Mouse (Mus musculus) hindbrain, postnatal 0 days (tissue): ENCODE measurements at regions not wholly inside any gene's neighbourhood (a gene's known extent, or its start where the extent isn't known, plus 50 kb on each side); places are given as distances from the start of the nearest gene placed in this dataset.

Experiments
- ATAC-seq: fragments of 200-750 bp; cut with Nextera tagmentation; 2 replicates; pipeline ENCODE4 v1.8.0; 2017; ENCODE audit warnings: mild to moderate bottlenecking, moderate TSS enrichment, moderate library complexity
- DNase-seq: peaks from one replicate; pipeline ENCODE4 v3.0.0-alpha.2; 2015; ENCODE audit warnings: low spot score
- H3K27ac ChIP-seq: fragments of 300-500 bp; sonication (generic); 2 replicates; pipeline ENCODE4 v1.5.1; 2014; ENCODE audit warnings: mild to moderate bottlenecking
- H3K27me3 ChIP-seq: fragments of 300-500 bp; sonication (generic); 2 replicates; pipeline ENCODE4 v1.6.1; 2014; ENCODE audit warnings: low read length, mixed read lengths; ENCODE audit not compliant: insufficient read depth
- H3K36me3 ChIP-seq: fragments of 300-500 bp; sonication (generic); 2 replicates; pipeline ENCODE4 v1.6.1; 2014; ENCODE audit warnings: low read length, mixed read lengths; ENCODE audit not compliant: insufficient read depth
- H3K4me1 ChIP-seq: fragments of 300-500 bp; sonication (generic); 2 replicates; pipeline ENCODE4 v1.6.1; 2014; ENCODE audit warnings: antibody characterized with exemption, low read length, mixed read lengths; ENCODE audit not compliant: insufficient read depth
- H3K4me2 ChIP-seq: fragments of 300-500 bp; sonication (generic); 2 replicates; pipeline ENCODE4 v1.6.1; 2014; ENCODE audit warnings: low read depth, mild to moderate bottlenecking, low read length, moderate library complexity, mixed read lengths
- H3K4me3 ChIP-seq: fragments of 300-500 bp; sonication (generic); 2 replicates; pipeline ENCODE4 v1.5.1; 2014; ENCODE audit warnings: low read length
- H3K9ac ChIP-seq: fragments of 300-500 bp; sonication (generic); replicated peaks from 2 replicates; pipeline ENCODE4 v1.6.1; 2014; ENCODE audit warnings: mild to moderate bottlenecking, low read length, moderate library complexity, mixed read lengths
- H3K9me3 ChIP-seq: fragments of 300-500 bp; sonication (generic); 2 replicates; pipeline ENCODE4 v1.6.1; 2016; ENCODE audit warnings: low read length, mixed read lengths
- CTCF ChIP-seq: IDR thresholded peaks from 2 replicates; pipeline ENCODE4 v1.5.1; 2016; ENCODE audit warnings: antibody characterized with exemption, control low read depth, low read depth
- WGBS: fragments of 180-500 bp; shearing (Covaris S2); extraction: QIAGEN DNeasy Blood & Tissue Kit; methylation state at CpG from one replicate; pipeline ENCODE4 v1.1.7; 2014; 5-methylcytosine and 5-hydroxymethylcytosine counted together

GRCm38 (mm10) chr6:99994026-99994425 lies 267.8 kb upstream of the Prok2 start:
- peak; percentile 56 for DNase-seq

GRCm38 (mm10) chr6:99991079-99991478 lies 264.9 kb upstream of the Prok2 start:
- Histone ChIP-seq H3K4me1 (peaks cover 5% of the 10 kb centered on the region; the same call in 1 of the 2 replicates), H3K4me2 (no peak overlapping the region), H3K4me3 (no peak overlapping the region), H3K36me3 (no peaks in the 10 kb centered on the region), H3K27ac (no peak overlapping the region), H3K9me3 (no peaks in the 10 kb centered on the region), H3K27me3 (peaks cover 19% of the 10 kb centered on the region), H3K9ac (no peak overlapping the region)
- TF ChIP-seq CTCF, result no peak
- 40% methylated on average over 7 of the region's 7 CpGs for WGBS
- ATAC-seq (peak; percentile 71), DNase-seq (peak; percentile 91)

More at GRCm38 (mm10) chr6:99994026-99994425, 267.8 kb upstream of the Prok2 start:
- H3K27me3 ChIP-seq, result peaks cover under 1% of the 10 kb centered on the region; the same call in 1 of the 2 replicates
- ATAC-seq, result no peak
- no peak overlapping the region for H3K27ac ChIP-seq
- peaks cover 10% of the 10 kb centered on the region; the same call in 1 of the 2 replicates for H3K4me1 ChIP-seq
- TF ChIP-seq CTCF, result no peak
- no peaks in the 10 kb centered on the region for H3K9me3 ChIP-seq
- WGBS, result 30% methylated on average over 3 of the region's 3 CpGs
- H3K9ac ChIP-seq, result no peak overlapping the region
- H3K4me3 ChIP-seq, result no peak overlapping the region
- H3K36me3 ChIP-seq, result no peaks in the 10 kb centered on the region
- no peak overlapping the region for H3K4me2 ChIP-seq

GRCm38 (mm10) chr6:99990604-99991003 lies 264.4 kb upstream of the Prok2 start:
- no peak for TF ChIP-seq CTCF
- H3K9me3 ChIP-seq, result no peaks in the 10 kb centered on the region
- H3K27me3 ChIP-seq, result peaks cover 21% of the 10 kb centered on the region
- H3K9ac ChIP-seq, result no peak overlapping the region
- 61% methylated on average over 6 of the region's 6 CpGs for WGBS
- H3K4me3 ChIP-seq, result no peak overlapping the region
- ATAC-seq (no peak), DNase-seq (no peak)
- no peaks in the 10 kb centered on the region for H3K4me1 ChIP-seq
- H3K4me2 ChIP-seq, result no peak overlapping the region
- H3K27ac ChIP-seq, result no peak overlapping the region
- no peaks in the 10 kb centered on the region for H3K36me3 ChIP-seq

GRCm38 (mm10) chr6:99986449-99986848 lies 260.3 kb upstream of the Prok2 start:
- Histone ChIP-seq H3K4me1 (no peaks in the 10 kb centered on the region), H3K4me3 (no peak overlapping the region), H3K36me3 (no peaks in the 10 kb centered on the region), H3K27ac (no peak overlapping the region), H3K4me2 (no peak overlapping the region), H3K9me3 (no peaks in the 10 kb centered on the region), H3K27me3 (peaks cover 25% of the 10 kb centered on the region), H3K9ac (no peak overlapping the region)
- DNase-seq, result no peak
- ATAC-seq, result no peak
- TF ChIP-seq CTCF, result no peak
- 84% methylated on average over 3 of the region's 3 CpGs for WGBS

- H3K9ac ChIP-seq, result no peak overlapping the region
- no peak for DNase-seq
- no peak for ATAC-seq
Measured at GRCm38 (mm10) chr6:99985322-99985721, 259.1 kb upstream of the Prok2 start.

DNA sequence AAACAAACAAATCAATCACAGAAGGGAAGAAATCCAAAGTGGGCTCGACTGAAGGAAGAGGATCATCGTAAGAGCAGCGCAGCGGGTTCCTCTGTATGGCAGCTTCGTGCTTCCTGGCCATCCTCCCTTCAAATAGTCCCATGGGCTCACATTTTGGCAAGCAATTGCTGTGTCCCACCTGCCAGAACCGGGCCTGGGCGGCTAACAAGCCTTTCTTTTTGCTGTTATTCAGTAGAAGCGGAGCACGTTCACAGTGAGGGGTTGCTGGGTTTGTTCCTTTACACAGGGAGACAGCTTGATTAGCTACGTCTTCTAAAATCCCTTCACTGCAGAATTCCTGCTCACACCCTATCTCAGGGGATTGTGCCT lies 258.6 kb upstream of the Prok2 start:
- no peaks in the 10 kb centered on the region for H3K36me3 ChIP-seq
- no peak overlapping the region for H3K9ac ChIP-seq
- DNase-seq, result peak; percentile 31
- peaks cover 25% of the 10 kb centered on the region for H3K27me3 ChIP-seq
- no peak for ATAC-seq
- no peak overlapping the region for H3K4me3 ChIP-seq
- no peak overlapping the region for H3K27ac ChIP-seq
- no peak overlapping the region for H3K4me2 ChIP-seq
- H3K9me3 ChIP-seq, result no peaks in the 10 kb centered on the region
- TF ChIP-seq CTCF, result no peak
- WGBS, result 13% methylated on average over 10 of the region's 10 CpGs
- H3K4me1 ChIP-seq, result no peaks in the 10 kb centered on the region

More at GRCm38 (mm10) chr6:99985322-99985721, 259.1 kb upstream of the Prok2 start:
- Histone ChIP-seq H3K4me2 (no peak overlapping the region), H3K36me3 (no peaks in the 10 kb centered on the region), H3K4me3 (no peak overlapping the region), H3K4me1 (no peaks in the 10 kb centered on the region), H3K27ac (no peak overlapping the region), H3K27me3 (peaks cover 25% of the 10 kb centered on the region), H3K9me3 (no peaks in the 10 kb centered on the region)
- TF ChIP-seq CTCF, result no peak
- WGBS, result 37% methylated on average over 5 of the region's 5 CpGs

DNA sequence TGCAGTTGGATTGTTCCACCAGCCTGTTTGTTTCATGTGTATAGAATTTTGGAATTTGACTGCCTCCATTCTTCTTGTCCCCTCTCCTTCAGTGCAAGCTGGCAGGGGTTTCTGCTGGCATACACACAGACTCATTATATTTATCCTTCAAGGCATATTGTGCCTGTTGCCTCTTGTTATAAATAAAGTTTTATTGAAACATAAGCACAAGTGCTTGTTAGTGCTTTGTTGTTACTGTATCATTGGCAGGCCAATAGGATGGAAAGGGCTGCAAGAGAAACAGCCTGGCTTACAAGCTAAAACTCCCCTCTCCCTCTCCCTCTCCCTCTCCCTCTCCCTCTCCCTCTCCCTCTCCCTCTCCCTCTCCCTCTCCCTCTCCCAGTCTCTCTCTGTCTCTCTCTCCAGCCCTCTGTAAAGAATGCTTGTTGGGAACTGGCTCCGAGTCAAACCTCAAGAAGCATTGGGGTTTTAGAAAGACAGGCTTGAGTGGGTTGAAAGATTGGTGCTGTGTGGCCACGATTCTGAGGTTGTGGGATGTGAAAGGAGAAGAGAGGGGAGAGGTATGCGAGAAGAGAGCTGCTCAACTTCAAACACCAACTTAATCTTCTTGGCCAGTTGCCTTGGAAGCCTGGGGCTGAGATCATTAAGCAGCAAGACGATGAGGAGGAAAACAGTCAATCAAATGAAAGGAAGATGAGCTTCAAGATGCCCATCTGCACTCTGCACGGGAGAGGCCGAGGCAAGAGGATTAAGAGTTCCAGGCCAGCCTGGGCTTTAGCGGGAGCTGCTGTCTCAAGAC lies 258.1 kb upstream of the Prok2 start:
- H3K4me1 ChIP-seq, result no peaks in the 10 kb centered on the region
- no peak for ATAC-seq
- H3K4me2 ChIP-seq, result no peak overlapping the region
- H3K27me3 ChIP-seq, result peaks cover 25% of the 10 kb centered on the region
- no peaks in the 10 kb centered on the region for H3K36me3 ChIP-seq
- DNase-seq, result no peak
- H3K4me3 ChIP-seq, result no peak overlapping the region
- WGBS, result 18% methylated on average over 7 of the region's 7 CpGs
- no peak for TF ChIP-seq CTCF
- no peak overlapping the region for H3K9ac ChIP-seq
- no peaks in the 10 kb centered on the region for H3K9me3 ChIP-seq
- no peak overlapping the region for H3K27ac ChIP-seq
